Mouse (Mus musculus) lung, adult 2 months (tissue): ENCODE measurements at regions not wholly inside any gene's neighbourhood (a gene's known extent, or its start where the extent isn't known, plus 50 kb on each side); places are given as distances from the start of the nearest gene placed in this dataset.

Experiments
- CTCF ChIP-seq: fragments of 200-500 bp; IDR thresholded peaks from 2 replicates; pipeline ENCODE4 v1.5.1; 2011; ENCODE audit warnings: mild to moderate bottlenecking, low read length, control low read depth; ENCODE audit not compliant: insufficient read depth
- POLR2A ChIP-seq: fragments of 200-500 bp; IDR thresholded peaks from 2 replicates; pipeline ENCODE4 v1.6.1; 2011; ENCODE audit warnings: low read depth, mild to moderate bottlenecking, control low read depth, low read length, borderline replicate concordance; ENCODE audit errors: extremely low read depth

GRCm38 (mm10) chr5:141084056-141084730 lies 83.8 kb upstream of the Card11 start:
- TF ChIP-seq CTCF (no peak), POLR2A (no peak)
